Mouse (Mus musculus) frontal cortex, postnatal 36 days (tissue): ENCODE data around the gene Cdc40.
A peak's percentile ranks its signal among the peaks of the same experiment; 100 is the strongest.
"Not testable (repeated sequence)": the region's sequence is repeated elsewhere in the genome, so short reads cannot be mapped to it uniquely, and the experiment has no call there.

Source experiments
- DNase-seq, 2 experiments: peaks; one replicate each; pipeline ENCODE4 v3.0.0; 2022; ENCODE audit warnings: low spot score in 2 of 2

Cdc40 gene

DNA sequence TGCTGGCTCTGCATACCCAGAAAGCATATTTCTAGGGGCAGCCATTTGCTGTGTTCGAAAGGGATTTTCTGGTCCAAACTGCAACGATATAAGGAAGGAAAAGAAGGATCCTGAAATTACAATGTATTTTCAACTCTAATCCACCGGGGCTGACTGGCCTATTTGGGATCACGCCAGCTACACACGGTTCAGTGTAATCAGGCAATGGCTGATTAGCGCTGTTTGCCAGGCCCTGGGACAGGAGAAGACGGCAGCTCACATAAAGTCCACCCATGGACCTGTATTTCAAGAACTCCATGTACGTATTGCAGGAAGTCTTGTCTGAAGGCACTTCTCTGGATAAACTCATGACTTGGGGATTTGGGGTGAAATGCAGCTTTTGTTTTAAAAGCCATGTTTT lies 25.5 kb downstream of the Cdc40 start:
- DNase-seq, result no peak

DNA sequence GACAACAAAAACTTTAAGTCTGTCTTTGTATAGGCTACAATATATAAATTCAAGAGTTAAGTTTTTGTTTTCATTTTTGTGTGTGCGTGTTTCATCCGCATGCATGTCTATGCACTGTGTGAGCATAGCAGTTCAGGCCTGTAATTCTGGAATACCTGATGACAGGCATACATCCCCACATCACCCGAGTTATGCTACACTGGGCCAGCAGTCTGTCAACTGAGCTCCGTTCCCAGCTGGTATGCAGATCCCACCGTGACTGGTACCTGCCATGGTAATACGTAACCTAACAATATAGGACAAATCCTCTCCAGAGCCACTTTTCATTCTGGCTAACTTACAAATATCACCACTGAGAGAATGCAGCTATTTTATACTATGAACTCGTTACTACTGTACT lies 26.4 kb downstream of the Cdc40 start:
- no peak for DNase-seq

DNA sequence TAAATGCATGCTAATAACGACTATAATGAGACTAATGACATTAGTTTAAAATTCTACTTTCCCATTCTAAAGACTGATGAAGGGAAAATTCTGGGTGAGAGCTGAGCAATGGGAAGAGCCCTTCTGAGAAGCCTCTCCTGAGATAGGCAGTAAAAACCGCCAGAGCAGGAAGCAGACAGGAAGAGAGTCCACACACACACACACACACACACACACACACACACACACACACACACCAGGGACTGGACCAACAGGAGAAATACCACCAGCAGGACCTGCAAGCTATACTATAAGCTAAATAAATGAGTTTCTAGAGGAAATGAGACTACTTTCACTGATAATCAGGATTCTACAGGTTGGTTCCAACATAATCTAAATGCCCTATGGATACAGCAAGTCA lies 27.5 kb downstream of the Cdc40 start:
- no peak for DNase-seq

DNA sequence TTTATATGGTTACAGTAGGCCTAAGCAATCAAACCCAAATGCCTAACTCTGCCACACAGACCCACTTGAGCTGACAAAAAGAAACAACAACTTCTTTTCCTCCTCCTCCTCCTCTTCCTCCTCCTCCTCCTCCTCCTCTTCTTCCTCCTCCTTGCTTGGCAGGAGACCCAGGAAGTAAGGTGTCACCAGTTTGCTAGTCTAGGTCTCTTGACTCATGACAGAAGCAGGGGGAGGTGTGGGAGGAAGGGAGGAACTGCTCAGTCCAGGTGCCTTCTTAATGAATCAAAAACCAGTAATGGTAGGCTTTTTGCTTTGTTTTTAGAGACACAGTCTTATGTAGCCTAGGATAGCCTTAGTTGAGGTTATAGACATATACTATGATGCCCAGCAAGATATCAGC lies 32.0 kb downstream of the Cdc40 start:
- DNase-seq, result no peak

DNA sequence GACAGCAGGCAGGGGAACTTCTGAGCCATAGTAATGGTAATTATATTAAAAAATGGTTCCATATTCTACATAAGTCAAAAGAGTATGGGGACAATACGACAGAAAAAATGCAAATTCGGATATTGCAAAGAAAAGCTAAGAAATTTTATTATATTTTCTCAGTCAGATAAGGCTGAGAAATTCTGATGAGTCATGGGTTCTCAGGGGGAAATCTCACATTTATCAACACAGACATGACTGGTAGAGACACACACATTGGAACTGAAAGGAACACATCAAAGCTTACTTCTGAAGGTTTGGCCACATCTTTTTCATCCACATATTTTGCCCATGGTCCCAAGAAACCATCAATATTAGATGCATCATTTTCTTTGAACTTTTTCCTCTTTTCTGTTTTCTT lies 32.5 kb downstream of the Cdc40 start:
- DNase-seq, result no peak

DNA sequence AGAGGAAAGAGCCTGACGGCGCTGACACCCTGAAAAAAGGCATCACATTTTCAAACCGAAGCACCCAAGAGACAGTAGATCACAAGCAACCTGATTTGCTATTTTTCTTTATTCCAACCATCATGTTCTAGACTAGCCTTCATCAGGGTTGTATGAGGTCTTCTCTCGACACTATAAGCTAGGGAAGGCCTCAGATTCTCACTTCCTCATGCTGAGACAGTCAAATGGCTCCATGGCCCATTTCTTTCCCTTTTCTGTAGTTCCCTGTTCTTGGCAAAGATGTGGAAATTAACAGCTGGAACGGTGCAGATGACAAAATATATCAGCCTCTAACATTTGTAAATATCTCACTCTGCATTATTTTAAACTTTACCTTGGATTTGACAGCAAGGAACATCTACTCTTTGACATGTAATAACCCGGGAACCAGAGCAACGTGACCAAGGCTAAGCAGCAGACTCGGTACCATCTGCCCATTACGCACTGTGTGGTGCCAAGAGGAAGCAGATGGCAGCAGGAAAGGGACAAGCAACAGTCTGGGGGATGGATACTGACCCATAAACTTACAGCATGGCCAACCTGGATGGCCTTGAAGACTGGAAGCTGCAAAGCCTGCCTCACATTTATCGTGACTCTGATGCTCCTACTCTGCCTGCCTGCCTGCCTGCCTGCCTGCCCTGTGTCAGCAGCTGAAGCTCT lies 35.8 kb downstream of the Cdc40 start:
- no peak for DNase-seq

DNA sequence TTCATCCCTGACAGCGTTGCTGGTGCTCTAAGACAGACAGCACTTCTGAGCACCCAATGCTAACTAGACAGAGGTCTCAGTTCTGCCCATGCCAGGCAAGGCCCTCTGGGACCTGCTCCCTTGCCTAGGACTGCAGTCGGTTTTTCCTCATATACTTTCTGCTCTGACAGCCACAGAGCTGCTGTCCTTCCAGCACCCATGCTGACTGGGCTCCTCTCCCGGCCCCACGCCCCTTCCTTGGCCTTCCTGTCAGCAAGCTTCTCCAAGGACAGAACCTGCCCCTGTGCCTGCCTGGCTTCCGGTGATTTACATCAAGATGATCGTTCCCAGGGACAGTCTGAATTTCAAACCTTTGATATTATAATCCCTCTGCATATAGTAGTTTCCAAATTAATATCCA lies 37.5 kb downstream of the Cdc40 start:
- DNase-seq, result no peak

DNA sequence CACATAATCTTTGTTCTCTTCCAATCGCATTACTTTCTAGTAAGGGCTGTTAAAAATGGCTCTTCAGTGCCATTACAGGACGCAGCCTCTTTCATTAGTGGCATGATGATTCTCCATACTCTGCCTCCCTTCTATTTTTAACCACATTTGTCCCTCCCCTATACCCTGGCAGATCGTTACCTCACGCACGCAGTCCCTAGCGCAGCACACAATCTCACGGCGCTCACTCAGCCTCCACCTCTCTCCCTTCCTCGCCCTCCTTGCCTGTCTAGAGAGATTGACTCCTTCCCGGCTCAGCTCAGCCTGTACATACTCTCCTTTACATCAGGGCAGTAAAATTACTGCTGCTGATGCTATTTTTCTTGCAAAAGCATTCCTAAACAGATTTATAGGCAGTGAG lies 38.6 kb downstream of the Cdc40 start:
- no peak for DNase-seq

DNA sequence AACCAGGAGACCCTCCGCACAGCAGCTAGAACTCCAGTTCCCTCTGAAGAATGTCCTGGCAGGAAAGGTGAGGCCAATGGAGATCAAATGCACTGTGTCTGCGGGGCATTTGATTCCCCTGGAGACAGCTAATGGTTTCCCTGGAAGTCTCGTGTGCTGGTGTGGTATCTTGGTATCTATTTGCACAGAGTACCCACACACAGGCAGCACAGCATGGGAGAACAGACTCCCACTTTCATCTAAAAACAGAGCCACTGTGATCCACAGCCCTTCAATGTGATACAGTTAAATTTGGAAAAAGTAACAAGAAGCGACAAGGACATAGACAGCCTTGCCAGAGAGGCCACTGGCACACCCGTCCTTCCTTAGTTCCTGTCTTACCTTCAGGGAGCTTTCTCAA lies 39.3 kb downstream of the Cdc40 start:
- DNase-seq, result peak in 1 of 2 experiments; percentile 70

DNA sequence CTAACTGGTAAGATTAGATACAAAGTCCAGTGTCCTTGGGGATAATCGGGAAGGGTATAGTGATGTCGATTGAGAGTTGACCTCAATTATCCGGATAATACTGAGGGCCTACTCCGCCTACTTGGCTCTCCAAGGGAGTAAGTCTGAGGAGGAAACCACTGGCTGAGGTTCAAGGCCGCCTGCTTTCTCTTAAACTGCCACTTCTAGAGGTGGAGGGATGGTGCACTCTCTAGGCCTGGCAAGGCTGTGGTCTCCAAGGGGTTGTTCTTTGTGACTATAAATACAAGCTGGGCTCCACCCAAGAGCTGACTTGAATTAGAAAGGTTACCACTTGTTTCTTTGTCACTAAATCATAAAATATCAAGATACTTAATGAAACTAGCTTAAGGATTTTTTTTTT lies 43.0 kb downstream of the Cdc40 start:
- no peak for DNase-seq

DNA sequence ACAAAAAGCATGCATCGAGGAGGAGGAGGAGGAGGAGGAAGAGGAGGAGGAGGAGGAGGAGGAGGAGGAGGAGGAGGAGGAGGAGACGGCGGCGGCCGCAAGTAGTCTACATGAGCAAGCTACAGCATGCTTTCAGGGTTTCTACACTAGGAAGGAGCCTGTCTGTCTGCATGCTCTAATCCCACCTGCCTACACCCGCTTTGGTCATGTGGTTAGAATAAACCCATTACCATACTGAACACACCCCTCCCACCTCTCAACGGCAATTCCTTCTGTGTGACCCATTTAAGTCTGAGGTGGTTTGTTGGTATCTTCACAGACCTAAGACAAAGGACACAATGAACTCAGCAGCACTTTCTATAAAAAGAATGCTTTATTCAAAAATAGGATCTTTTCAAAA lies 51.8 kb downstream of the Cdc40 start:
- DNase-seq, result no peak

DNA sequence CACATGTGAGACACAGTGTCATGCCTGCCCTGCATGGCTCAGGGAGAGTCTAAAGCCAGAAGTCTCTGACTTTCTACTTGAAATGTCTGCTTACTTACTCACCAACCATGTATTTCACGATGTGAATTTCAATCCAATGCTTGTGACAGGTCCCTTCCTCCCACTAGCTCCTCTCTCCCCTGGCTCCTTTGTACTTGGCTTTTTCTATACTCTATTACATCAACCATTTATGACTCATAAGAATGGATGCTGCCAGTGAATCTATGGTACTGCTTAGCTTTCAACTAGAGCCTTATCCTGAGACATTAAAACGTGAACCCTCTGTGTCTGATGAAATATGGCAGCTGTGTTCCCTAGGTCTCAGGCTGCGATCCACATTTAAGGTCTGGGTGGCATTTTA lies 52.8 kb downstream of the Cdc40 start:
- DNase-seq, result no peak

DNA sequence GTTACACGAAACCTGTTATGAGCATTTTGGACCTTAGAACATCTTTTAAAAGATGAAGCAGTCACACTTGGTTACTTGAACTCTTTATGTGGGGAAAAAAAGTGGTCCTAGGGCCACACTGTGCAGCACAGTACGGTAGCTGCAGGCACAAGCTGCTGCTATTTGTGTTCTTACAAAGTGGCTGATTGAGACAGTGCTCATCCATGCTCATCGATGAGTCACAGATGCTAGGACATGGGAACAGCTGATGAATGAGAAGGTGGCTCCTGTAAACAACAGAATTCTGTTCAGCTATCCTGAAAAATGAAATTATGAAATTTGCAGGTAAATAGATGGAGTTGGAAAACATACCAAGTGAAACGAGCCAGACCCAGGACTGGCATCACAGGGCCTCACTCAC lies 55.4 kb downstream of the Cdc40 start:
- no peak for DNase-seq

DNA sequence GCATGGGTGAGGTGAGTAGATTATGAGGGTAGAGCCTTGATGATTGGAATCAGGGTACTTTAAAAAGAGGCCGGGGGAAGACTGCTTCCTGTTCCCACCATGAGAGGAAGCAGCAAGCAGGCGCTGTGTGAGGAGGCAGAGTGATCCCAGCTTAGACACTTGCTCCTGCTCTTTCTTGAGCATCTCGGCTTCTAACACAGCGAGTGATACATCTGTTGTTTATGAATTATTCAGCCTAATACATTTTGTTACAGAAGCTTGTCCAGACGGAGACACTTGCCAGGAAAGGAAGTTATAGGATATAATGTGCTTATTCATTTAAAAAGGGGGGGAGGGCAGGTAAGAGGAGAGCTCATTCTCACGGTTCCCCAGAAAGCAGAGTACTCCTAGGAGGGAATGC lies 57.2 kb downstream of the Cdc40 start:
- no peak for DNase-seq

DNA sequence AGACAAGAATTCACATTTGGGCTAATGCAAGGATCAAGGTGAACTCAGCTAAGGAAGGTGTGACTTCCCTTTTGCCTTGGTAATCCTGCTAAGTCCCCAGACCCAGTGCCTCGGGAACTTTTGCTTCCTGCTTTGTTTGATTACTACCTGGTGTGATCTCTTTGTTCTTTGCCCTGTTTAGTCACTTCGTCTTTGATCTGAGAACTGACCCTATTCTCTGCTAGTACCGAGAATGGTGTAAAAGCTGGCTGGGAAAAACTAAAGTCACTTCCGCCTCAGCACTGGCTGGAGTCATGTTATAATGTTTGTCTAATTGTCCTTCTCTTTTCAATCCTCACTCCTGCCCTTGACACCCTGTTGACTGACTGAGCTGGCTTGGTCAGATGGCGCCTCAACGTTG lies 66.6 kb downstream of the Cdc40 start:
- DNase-seq, result no peak

DNA sequence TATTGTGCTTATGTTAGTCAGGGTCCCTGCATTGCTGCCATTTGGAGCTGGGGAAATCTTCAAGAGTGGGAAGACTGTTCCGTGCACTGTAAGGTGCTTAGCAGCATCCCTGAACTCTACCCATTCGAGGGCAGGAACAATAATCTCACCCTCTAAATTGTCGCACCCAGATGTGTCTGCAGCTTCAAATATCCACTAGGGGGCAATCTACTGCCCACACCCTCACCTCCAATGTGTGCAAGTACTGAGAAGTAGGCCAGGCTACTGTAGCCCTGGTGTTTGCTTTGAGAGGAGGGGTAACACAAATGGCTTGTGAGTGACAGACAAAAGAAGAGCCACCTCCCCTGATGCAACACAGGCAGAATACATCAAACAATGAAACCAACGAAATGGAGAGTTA lies 69.5 kb downstream of the Cdc40 start:
- DNase-seq, result no peak

DNA sequence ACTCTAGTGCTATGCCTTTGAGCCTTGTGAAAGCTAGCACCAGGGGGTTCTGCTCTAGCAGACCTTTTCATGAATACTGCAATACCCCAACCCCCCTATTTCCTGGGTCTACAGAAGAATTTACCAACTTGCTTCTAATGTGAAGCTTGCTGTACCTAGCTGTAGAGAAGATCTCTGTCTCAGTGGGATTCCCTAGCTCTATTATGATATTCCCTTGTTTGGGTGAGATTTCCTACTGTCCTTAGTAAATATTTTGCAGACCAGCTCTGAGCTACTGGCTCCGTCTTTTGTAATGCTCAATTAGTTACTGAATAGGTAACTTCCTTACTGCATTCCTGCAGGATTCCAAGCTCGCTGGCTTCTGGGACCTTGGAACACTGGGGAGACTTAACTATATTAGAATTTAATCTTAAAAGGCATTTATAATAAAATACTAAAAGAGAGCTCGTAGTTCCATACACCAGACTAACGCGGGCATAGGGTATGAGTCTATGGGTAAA lies 73.7 kb downstream of the Cdc40 start:
- DNase-seq, result not testable (repeated sequence)

DNA sequence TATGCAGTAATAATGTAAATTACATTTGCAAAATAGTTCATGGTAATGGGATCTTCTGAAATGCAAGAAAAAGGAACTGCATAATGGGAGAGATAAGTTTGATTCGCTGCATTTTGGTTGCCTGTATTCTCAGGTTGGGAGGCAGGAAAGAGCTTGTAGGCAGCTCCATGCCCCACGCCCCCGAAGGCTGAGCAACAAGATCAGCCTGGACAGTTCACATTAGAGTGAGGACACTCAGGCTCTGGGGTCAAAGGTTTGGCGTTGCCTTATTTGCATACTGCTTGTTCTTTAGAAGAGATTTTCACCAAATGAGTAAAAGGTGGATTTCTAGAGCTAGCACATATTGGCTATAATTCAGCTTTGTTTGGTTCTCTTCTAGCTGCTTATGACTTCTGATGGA lies 76.9 kb downstream of the Cdc40 start:
- no peak for DNase-seq

DNA sequence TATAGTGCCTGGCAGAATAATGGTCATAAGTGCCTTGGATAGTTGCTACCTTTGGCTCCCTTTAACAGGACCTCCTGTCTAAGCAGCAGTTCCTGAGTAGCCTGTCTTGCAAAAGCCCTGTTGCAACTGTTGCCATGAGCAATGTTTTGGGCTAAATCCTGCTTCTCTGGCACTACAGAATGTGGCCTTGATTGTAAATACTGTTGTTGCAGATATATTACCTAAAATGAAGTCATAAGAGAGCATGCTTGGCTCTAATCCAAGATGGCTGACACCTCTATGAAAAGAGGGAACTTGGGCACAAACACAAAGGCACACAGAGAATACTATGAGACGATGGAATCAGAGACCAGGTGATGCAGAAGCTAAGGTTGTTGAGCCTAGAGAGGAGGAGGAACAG lies 77.9 kb downstream of the Cdc40 start:
- no peak for DNase-seq

DNA sequence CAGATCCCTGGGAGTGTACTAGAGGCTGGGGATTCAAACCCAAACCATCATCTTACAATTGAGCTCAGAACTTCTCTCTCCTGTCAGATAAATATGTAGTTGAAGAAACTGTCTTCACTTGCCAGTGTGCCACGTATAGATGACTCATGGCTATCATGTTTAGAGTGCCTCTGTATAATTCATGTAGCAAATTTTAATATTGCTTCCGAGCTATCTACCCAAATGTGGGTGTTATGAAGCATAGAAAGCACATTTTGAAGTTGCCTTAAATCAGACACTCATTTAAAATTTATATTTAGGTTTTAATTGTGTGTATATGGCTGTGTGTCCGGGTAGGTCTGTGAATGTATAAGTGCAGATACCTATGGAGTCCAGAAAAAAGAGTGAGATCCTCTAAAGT lies 91.0 kb downstream of the Cdc40 start:
- DNase-seq, result no peak

DNA sequence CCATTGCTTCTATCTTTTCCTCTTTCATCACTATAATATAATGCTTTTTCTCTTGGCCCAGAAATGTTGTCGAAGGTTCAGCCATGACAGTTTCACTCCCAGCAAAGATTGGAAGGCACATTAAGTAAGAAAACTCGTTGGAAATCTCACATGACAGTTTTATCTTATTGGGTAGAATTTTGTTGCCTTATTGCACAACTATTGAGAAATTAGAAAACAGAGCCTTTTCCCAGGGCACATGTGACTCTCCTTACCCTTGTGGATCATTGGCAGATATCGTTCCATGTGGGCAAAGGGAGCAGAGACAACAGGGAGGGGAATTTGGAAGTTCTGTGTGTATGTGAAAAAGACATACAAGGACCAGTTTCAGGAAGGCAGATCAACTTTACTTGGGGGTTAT lies 92.7 kb downstream of the Cdc40 start:
- no peak for DNase-seq
